Mouse (Mus musculus) cerebellum, adult 2 months (tissue): ENCODE measurements around the gene Olfr516.

Experiments
- CTCF ChIP-seq: fragments of 200-500 bp; IDR thresholded peaks from 2 replicates; pipeline ENCODE4 v1.5.1; 2011; ENCODE audit warnings: low read depth, mild to moderate bottlenecking, control low read depth, low read length, moderate library complexity, borderline replicate concordance; ENCODE audit not compliant: insufficient read depth
- POLR2A ChIP-seq: fragments of 200-500 bp; IDR thresholded peaks from 2 replicates; pipeline ENCODE4 v1.6.1; 2011; ENCODE audit warnings: low read length, control low read depth, borderline replicate concordance; ENCODE audit not compliant: insufficient read depth

GRCm38 (mm10) chr7:108884906-108885305 lies 34.6 kb upstream of the Olfr516 start, which contains the start of gene Olfr518:
- TF ChIP-seq POLR2A (no peak), CTCF (no peak)
